Mouse (Mus musculus) CH12.LX (cell line): ENCODE results near the gene Efna4.

Experiments
- CHD2 ChIP-seq: IDR thresholded peaks from 2 replicates; pipeline ENCODE4 v1.6.1; 2011; ENCODE audit warnings: low read length, improper control_type of control experiment
- CTCF ChIP-seq, 2 experiments: IDR thresholded peaks in 1 of 2; conservative IDR thresholded peaks in 1 of 2; 2 replicates each; pipeline ENCODE4 v1.5.1; 2011 to 2012; ENCODE audit warnings: low read depth in 2 of 2, low read length in 2 of 2, improper control_type of control experiment in 1 of 2, inconsistent platforms in 1 of 2, mild to moderate bottlenecking in 1 of 2, moderate library complexity in 1 of 2
- EP300 ChIP-seq: IDR thresholded peaks from 2 replicates; pipeline ENCODE4 v1.6.1; 2011; ENCODE audit warnings: low read length, improper control_type of control experiment
- PAX5 ChIP-seq: IDR thresholded peaks from 2 replicates; pipeline ENCODE4 v1.6.1; 2012; ENCODE audit warnings: low read length, inconsistent platforms, mixed read lengths
- POLR2A ChIP-seq: IDR thresholded peaks from 2 replicates; pipeline ENCODE4 v1.6.1; 2011; ENCODE audit warnings: low read depth, mild to moderate bottlenecking, improper control_type of control experiment, low read length
- POLR2AphosphoS2 ChIP-seq: IDR thresholded peaks from 2 replicates; pipeline ENCODE4 v1.6.1; 2011; ENCODE audit warnings: low read depth, low read length, improper control_type of control experiment
- SMC3 ChIP-seq: IDR thresholded peaks from 2 replicates; pipeline ENCODE4 v1.6.1; 2011; ENCODE audit warnings: low read depth, low read length, improper control_type of control experiment
- USF1 ChIP-seq: IDR thresholded peaks from 2 replicates; pipeline ENCODE4 v1.6.1; 2014; ENCODE audit warnings: low read depth, mild to moderate bottlenecking, inconsistent platforms, low read length, improper control_type of control experiment

DNA sequence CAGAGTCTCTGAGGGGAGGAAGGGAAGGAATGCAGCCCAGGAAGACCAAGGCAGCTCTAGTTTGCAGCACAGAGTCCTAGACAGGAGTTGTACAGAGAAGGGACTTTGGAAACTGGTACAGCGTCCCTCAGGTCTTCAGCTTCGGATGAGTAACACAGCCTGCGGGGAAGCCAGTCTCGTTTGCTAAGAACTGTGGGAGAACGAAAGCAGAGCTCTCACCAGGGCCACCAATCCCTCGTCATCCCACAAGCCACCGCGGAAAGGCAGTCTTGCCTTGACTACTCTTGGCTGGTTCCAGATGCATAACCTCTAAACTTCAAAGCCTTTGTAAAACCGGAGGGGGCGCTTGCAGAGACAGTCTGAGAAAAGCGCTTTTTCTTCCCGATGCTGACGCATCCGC, 38.3 kb downstream of the Efna4 start:
- no peak for TF ChIP-seq POLR2A
- no peak for TF ChIP-seq CHD2
- no peak for TF ChIP-seq SMC3
- no peak for TF ChIP-seq CTCF (conservative IDR thresholded peaks at IDR 0.05 in 1 of 2, IDR thresholded peaks at IDR 0.05 in 1 of 2; ENCODE audit: low read depth in 2 of 2, low read length in 2 of 2)
- TF ChIP-seq POLR2AphosphoS2 = no peak
- TF ChIP-seq USF1 = no peak
- TF ChIP-seq EP300 = no peak
- TF ChIP-seq PAX5 = no peak
